Mouse (Mus musculus) intestine, embryonic 16.5 days (tissue): Measurements from ENCODE around the gene Ppp1r16b. TPM values are rescaled to one million over a fixed set of nuclear protein-coding genes. Genes with fewer than 3 reads are reported as not detected.

Experiments used
- ATAC-seq: fragments of 200-750 bp; cut with Nextera tagmentation; 2 replicates; pipeline ENCODE4 v1.8.0; 2017; ENCODE audit warnings: moderate TSS enrichment, moderate library complexity
- H3K27ac ChIP-seq: fragments of 300-500 bp; sonication (generic); 2 replicates; pipeline ENCODE4 v1.5.1; 2014; ENCODE audit warnings: mild to moderate bottlenecking, low read length
- H3K27me3 ChIP-seq: fragments of 300-500 bp; sonication (generic); replicated peaks from 2 replicates; pipeline ENCODE4 v1.6.1; 2014; ENCODE audit warnings: low read length, control low read depth, mixed read lengths; ENCODE audit not compliant: control insufficient read depth, insufficient read depth
- H3K36me3 ChIP-seq: fragments of 300-500 bp; sonication (generic); 2 replicates; pipeline ENCODE4 v1.6.1; 2014; ENCODE audit warnings: low read length, control low read depth; ENCODE audit not compliant: control insufficient read depth, insufficient read depth
- H3K4me1 ChIP-seq: fragments of 300-500 bp; sonication (generic); 2 replicates; pipeline ENCODE4 v1.6.1; 2014; ENCODE audit warnings: low read length, control low read depth, mixed read lengths; ENCODE audit not compliant: control insufficient read depth, insufficient read depth
- H3K4me2 ChIP-seq: fragments of 300-500 bp; sonication (generic); 2 replicates; pipeline ENCODE4 v1.6.1; 2014; ENCODE audit warnings: low read depth, low read length, control low read depth
- H3K4me3 ChIP-seq: fragments of 300-500 bp; sonication (generic); 2 replicates; pipeline ENCODE4 v1.5.1; 2014; ENCODE audit warnings: mild to moderate bottlenecking, low read length
- H3K9ac ChIP-seq: fragments of 300-500 bp; sonication (generic); 2 replicates; pipeline ENCODE4 v1.6.1; 2014; ENCODE audit warnings: low read depth, low read length
- H3K9me3 ChIP-seq: fragments of 300-500 bp; sonication (generic); 2 replicates; pipeline ENCODE4 v1.6.1; 2016; ENCODE audit warnings: low read length, control low read depth; ENCODE audit not compliant: control insufficient read depth
- WGBS: fragments of 180-500 bp; shearing (Covaris S2); extraction: QIAGEN DNeasy Blood & Tissue Kit; methylation state at CpG from one replicate; pipeline ENCODE4 v1.1.7; 2014; 5-methylcytosine and 5-hydroxymethylcytosine counted together
- polyA plus RNA-seq: library from polyadenylated mRNA; unstranded; fragments of >200 nt; fragmentation: Nextera tagmentation; extraction: Ambion mirVana; gene quantifications from 2 replicates; pipeline ENCODE4 v1.2.1, GENCODE M21; 2015

Gene Ppp1r16b
- polyA plus RNA-seq, 1 experiment from 2014 or later = 3.5 TPM

GRCm38 (mm10) chr2:158695811-158696210 is 30.6 kb downstream of the Ppp1r16b start:
- H3K36me3 ChIP-seq = no peaks in the 10 kb centered on the region
- no peaks in the 10 kb centered on the region for H3K9me3 ChIP-seq
- H3K9ac ChIP-seq = no peak overlapping the region
- no peak overlapping the region for H3K4me3 ChIP-seq
- no peak overlapping the region for H3K4me2 ChIP-seq
- ATAC-seq = no peak
- 83% methylated on average over 25 of the region's 27 CpGs for WGBS
- H3K27me3 ChIP-seq = no peaks in the 10 kb centered on the region
- no peaks in the 10 kb centered on the region for H3K4me1 ChIP-seq
- H3K27ac ChIP-seq = no peak overlapping the region

GRCm38 (mm10) chr2:158696451-158696850 is 31.3 kb downstream of the Ppp1r16b start:
- Histone ChIP-seq H3K36me3 (no peaks in the 10 kb centered on the region), H3K4me1 (no peaks in the 10 kb centered on the region), H3K4me3 (no peak overlapping the region), H3K27ac (no peak overlapping the region), H3K9ac (no peak overlapping the region), H3K4me2 (no peak overlapping the region), H3K9me3 (no peaks in the 10 kb centered on the region), H3K27me3 (no peaks in the 10 kb centered on the region)
- no peak for ATAC-seq
- 60% methylated on average over 6 of the region's 6 CpGs for WGBS

GRCm38 (mm10) chr2:158699908-158700307 is 34.7 kb downstream of the Ppp1r16b start:
- WGBS = 81% methylated on average over 6 of the region's 6 CpGs
- H3K4me2 ChIP-seq = no peak overlapping the region
- no peak for ATAC-seq
- no peak overlapping the region for H3K27ac ChIP-seq
- no peak overlapping the region for H3K9ac ChIP-seq
- no peaks in the 10 kb centered on the region for H3K9me3 ChIP-seq
- H3K4me1 ChIP-seq = no peaks in the 10 kb centered on the region
- no peaks in the 10 kb centered on the region for H3K27me3 ChIP-seq
- no peaks in the 10 kb centered on the region for H3K36me3 ChIP-seq
- no peak overlapping the region for H3K4me3 ChIP-seq

GRCm38 (mm10) chr2:158700535-158701256 is 35.5 kb downstream of the Ppp1r16b start:
- Histone ChIP-seq H3K9ac (no peak overlapping the region), H3K27ac (no peak overlapping the region), H3K4me3 (no peak overlapping the region), H3K4me2 (no peak overlapping the region), H3K9me3 (no peaks in the 10 kb centered on the region), H3K27me3 (no peaks in the 10 kb centered on the region), H3K36me3 (no peaks in the 10 kb centered on the region), H3K4me1 (no peaks in the 10 kb centered on the region)
- 86% methylated on average over 17 of the region's 17 CpGs for WGBS
- no peak for ATAC-seq

GRCm38 (mm10) chr2:158701505-158701904 is 36.3 kb downstream of the Ppp1r16b start:
- no peak overlapping the region for H3K4me3 ChIP-seq
- H3K4me1 ChIP-seq = no peaks in the 10 kb centered on the region
- no peak overlapping the region for H3K27ac ChIP-seq
- H3K9ac ChIP-seq = no peak overlapping the region
- ATAC-seq = no peak
- no peaks in the 10 kb centered on the region for H3K9me3 ChIP-seq
- no peaks in the 10 kb centered on the region for H3K27me3 ChIP-seq
- no peaks in the 10 kb centered on the region for H3K36me3 ChIP-seq
- H3K4me2 ChIP-seq = no peak overlapping the region
- 80% methylated on average over 9 of the region's 9 CpGs for WGBS

- 63% methylated on average over 5 of the region's 5 CpGs for WGBS
- no peak for ATAC-seq
- Histone ChIP-seq H3K27me3 (no peaks in the 10 kb centered on the region), H3K27ac (no peak overlapping the region), H3K36me3 (no peaks in the 10 kb centered on the region), H3K4me3 (no peak overlapping the region), H3K9me3 (no peaks in the 10 kb centered on the region), H3K4me2 (no peak overlapping the region), H3K4me1 (no peaks in the 10 kb centered on the region), H3K9ac (no peak overlapping the region)
Measured at GRCm38 (mm10) chr2:158702176-158702575, 37.0 kb downstream of the Ppp1r16b start.

- Histone ChIP-seq H3K9ac (no peak overlapping the region), H3K9me3 (no peaks in the 10 kb centered on the region), H3K4me1 (no peaks in the 10 kb centered on the region), H3K4me2 (no peak overlapping the region), H3K4me3 (no peak overlapping the region), H3K27me3 (no peaks in the 10 kb centered on the region), H3K36me3 (no peaks in the 10 kb centered on the region), H3K27ac (no peak overlapping the region)
- 68% methylated on average over 3 of the region's 3 CpGs for WGBS
- no peak for ATAC-seq
Measured at GRCm38 (mm10) chr2:158704720-158705119, 39.5 kb downstream of the Ppp1r16b start.

GRCm38 (mm10) chr2:158705529-158705928 is 40.3 kb downstream of the Ppp1r16b start:
- Histone ChIP-seq H3K4me3 (no peak overlapping the region), H3K27me3 (no peaks in the 10 kb centered on the region), H3K9me3 (no peaks in the 10 kb centered on the region), H3K36me3 (no peaks in the 10 kb centered on the region), H3K9ac (no peak overlapping the region), H3K27ac (no peak overlapping the region), H3K4me1 (no peaks in the 10 kb centered on the region), H3K4me2 (no peak overlapping the region)
- WGBS = 88% methylated on average over 6 of the region's 6 CpGs
- no peak for ATAC-seq

GRCm38 (mm10) chr2:158706704-158707408 is 41.7 kb downstream of the Ppp1r16b start:
- Histone ChIP-seq H3K9ac (no peak overlapping the region), H3K4me2 (no peak overlapping the region), H3K4me3 (no peak overlapping the region), H3K9me3 (no peaks in the 10 kb centered on the region), H3K4me1 (no peaks in the 10 kb centered on the region), H3K27me3 (no peaks in the 10 kb centered on the region), H3K27ac (no peak overlapping the region), H3K36me3 (no peaks in the 10 kb centered on the region)
- 89% methylated on average over 10 of the region's 10 CpGs for WGBS
- no peak for ATAC-seq
